Comparison of ENCODE assay signal across 19 mouse cellular contexts in the genomic region with DNA sequence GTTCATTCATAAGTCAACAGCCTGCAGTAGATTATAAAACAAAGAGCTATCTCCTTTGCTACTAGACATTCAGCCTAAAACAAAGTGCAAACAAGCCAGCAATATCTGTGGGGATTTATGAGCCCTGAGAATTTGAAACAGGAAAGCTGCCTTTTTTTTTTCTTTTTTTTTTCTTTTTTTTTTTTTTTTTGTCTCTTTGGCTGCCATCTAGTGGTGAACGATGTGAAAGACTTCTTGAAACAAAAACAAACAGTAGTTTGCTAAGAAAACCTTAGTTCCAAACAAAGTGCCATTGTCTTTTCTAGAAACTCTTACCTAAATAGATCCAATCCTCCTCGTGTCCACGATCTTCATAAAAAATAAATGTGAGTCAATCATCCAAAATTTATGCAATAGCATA.
DNase-seq lines count a peak whose midpoint lies in the region; ATAC-seq and TF ChIP-seq lines count a peak whose summit lies in the region.
"Had no signal": no experiment of that assay in that cellular context is flagged by ENCODE, and none has a peak within 500 bp of the region (broad histone marks: within the 10 kb centered on the region; RNA-seq: fewer than 3 reads in every experiment).

No protein-coding gene starts in this region.

- peak; percentile 26 for DNase-seq in embryonic facial prominence, embryonic 11.5 days (ENCODE audit: low spot score)
- no peak for DNase-seq in embryonic facial prominence, embryonic 10.5 days (ENCODE audit: low spot score)
- peak; percentile 74 for DNase-seq in kidney, postnatal 0 days (ENCODE audit: low spot score)
- DNase-seq in 416B (ENCODE audit: low read depth) (peak; percentile 32), Patski (ENCODE audit: low read depth, low spot score) (no peak)
- no peak for DNase-seq in frontal cortex, postnatal 14 days (ENCODE audit: low spot score in 2 of 2)
- DNase-seq in urinary bladder, postnatal 36 days (ENCODE audit: low spot score in 2 of 2): no peak
- DNase-seq: adrenal gland, adult 2 months; gastrocnemius, postnatal 36 days; kidney, postnatal 10 days; layer of hippocampus, postnatal 36 days; lung, adult 2 months; right cerebral cortex, postnatal 14 days had no signal

- no peaks in the 10 kb centered on the region for H3K9me3 ChIP-seq in embryonic facial prominence, embryonic 11.5 days (replicated peaks; ENCODE audit: control insufficient read depth, low read length)
- no peaks in the 10 kb centered on the region for H3K9me3 ChIP-seq in embryonic facial prominence, embryonic 10.5 days
- no peaks in the 10 kb centered on the region for H3K9me3 ChIP-seq in kidney, postnatal 0 days (replicated peaks; ENCODE audit: low read length)
- no peaks in the 10 kb centered on the region for H3K9me3 ChIP-seq in kidney, embryonic 14.5 days (ENCODE audit: control insufficient read depth, low read length)
- H3K9me3 ChIP-seq: embryonic facial prominence, embryonic 15.5 days; forebrain, embryonic 13.5 days; megakaryocyte, embryonic 14.5 days had no signal

- CTCF ChIA-PET in Patski (lab: Charles Lee): interaction anchor here (0.9 to 1.8 kb wide), 6 partner anchors 10 to 198 kb away, joined by 3 to 11 read pairs (median 4); no protein-coding TSS in a partner anchor

- no peaks in the 10 kb centered on the region for H3K4me1 ChIP-seq in embryonic facial prominence, embryonic 11.5 days (ENCODE audit: control insufficient read depth, insufficient read depth, low read length)
- H3K4me1 ChIP-seq in embryonic facial prominence, embryonic 10.5 days: no peaks in the 10 kb centered on the region
- H3K4me1 ChIP-seq in kidney, postnatal 0 days (replicated peaks; ENCODE audit: insufficient read depth, low read length): no peaks in the 10 kb centered on the region
- H3K4me1 ChIP-seq in kidney, embryonic 14.5 days (ENCODE audit: control insufficient read depth, insufficient read depth, low read length): no peaks in the 10 kb centered on the region
- H3K4me1 ChIP-seq: embryonic facial prominence, embryonic 15.5 days; forebrain, embryonic 13.5 days; megakaryocyte, embryonic 14.5 days had no signal

- no peak overlapping the region for H3K4me3 ChIP-seq in embryonic facial prominence, embryonic 11.5 days (ENCODE audit: low read depth, low read length)
- H3K4me3 ChIP-seq in embryonic facial prominence, embryonic 10.5 days: no peak overlapping the region
- H3K4me3 ChIP-seq in kidney, postnatal 0 days (replicated peaks; ENCODE audit: low read depth, low read length): no peak overlapping the region
- no peak overlapping the region for H3K4me3 ChIP-seq in kidney, embryonic 14.5 days (ENCODE audit: low read length)
- H3K4me3 ChIP-seq: embryonic facial prominence, embryonic 15.5 days; forebrain, embryonic 13.5 days; megakaryocyte, embryonic 14.5 days; myocyte had no signal

- 13% methylated on average over 3 of the region's 3 CpGs for WGBS in embryonic facial prominence, embryonic 11.5 days
- WGBS in embryonic facial prominence, embryonic 10.5 days: 16% methylated on average over 3 of the region's 3 CpGs
- WGBS in kidney, postnatal 0 days: 10% methylated on average over 3 of the region's 3 CpGs
- WGBS in kidney, embryonic 14.5 days: 10% methylated on average over 3 of the region's 3 CpGs

- H3K4me2 ChIP-seq in embryonic facial prominence, embryonic 11.5 days (ENCODE audit: low read depth, low read length): no peak overlapping the region
- H3K4me2 ChIP-seq in kidney, postnatal 0 days (ENCODE audit: low read length): no peak overlapping the region
- no peak overlapping the region for H3K4me2 ChIP-seq in kidney, embryonic 14.5 days (replicated peaks; ENCODE audit: low read depth, low read length)
- H3K4me2 ChIP-seq: embryonic facial prominence, embryonic 15.5 days; forebrain, embryonic 13.5 days had no signal

- H3K36me3 ChIP-seq in embryonic facial prominence, embryonic 11.5 days (replicated peaks; ENCODE audit: control insufficient read depth, insufficient read depth, low read depth, low read length): no peaks in the 10 kb centered on the region
- H3K36me3 ChIP-seq in embryonic facial prominence, embryonic 10.5 days (replicated peaks): no peaks in the 10 kb centered on the region
- H3K36me3 ChIP-seq in kidney, postnatal 0 days (ENCODE audit: insufficient read depth, low read length): no peaks in the 10 kb centered on the region
- no peaks in the 10 kb centered on the region for H3K36me3 ChIP-seq in kidney, embryonic 14.5 days (ENCODE audit: control insufficient read depth, insufficient read depth, low read length)
- H3K36me3 ChIP-seq: embryonic facial prominence, embryonic 15.5 days had no signal

- no peaks in the 10 kb centered on the region for H3K27me3 ChIP-seq in embryonic facial prominence, embryonic 11.5 days (ENCODE audit: control insufficient read depth, insufficient read depth, low read length)
- H3K27me3 ChIP-seq in embryonic facial prominence, embryonic 10.5 days (replicated peaks; ENCODE audit: low read depth, poor library complexity, severe bottlenecking): no peaks in the 10 kb centered on the region
- H3K27me3 ChIP-seq in kidney, postnatal 0 days (ENCODE audit: insufficient read depth, low read length): no peaks in the 10 kb centered on the region
- no peaks in the 10 kb centered on the region for H3K27me3 ChIP-seq in kidney, embryonic 14.5 days (ENCODE audit: control insufficient read depth, insufficient read depth, low read length)
- H3K27me3 ChIP-seq in Patski: peaks cover 2% of the 10 kb centered on the region
- H3K27me3 ChIP-seq: embryonic facial prominence, embryonic 15.5 days; forebrain, embryonic 13.5 days; megakaryocyte, embryonic 14.5 days had no signal

- TF ChIP-seq CTCF in kidney, postnatal 0 days (IDR thresholded peaks at IDR 0.05; ENCODE audit: low read depth): peak; percentile 65
- TF ChIP-seq CTCF in Patski (IDR thresholded peaks at IDR 0.05): peak; percentile 22

- ATAC-seq in embryonic facial prominence, embryonic 11.5 days (replicated peaks; ENCODE audit: insufficient number of reproducible peaks, low FRiP score, low TSS enrichment, low read depth): no peak
- ATAC-seq in kidney, postnatal 0 days (replicated peaks; ENCODE audit: low FRiP score, low read depth): no peak
- ATAC-seq in kidney, embryonic 14.5 days (ENCODE audit: low FRiP score, low TSS enrichment): no peak
- no peak for ATAC-seq in Patski
- ATAC-seq: forebrain, embryonic 13.5 days; inflammation-experienced regulatory T-cells, adult 6 months had no signal

- POLR2A ChIA-PET in Patski (lab: Charles Lee): no interaction called here

- H3K27ac ChIP-seq in embryonic facial prominence, embryonic 11.5 days (replicated peaks; ENCODE audit: low read depth, low read length): no peak overlapping the region
- no peak overlapping the region for H3K27ac ChIP-seq in embryonic facial prominence, embryonic 10.5 days (replicated peaks)
- H3K27ac ChIP-seq in kidney, postnatal 0 days: no peak overlapping the region
- no peak overlapping the region for H3K27ac ChIP-seq in kidney, embryonic 14.5 days (ENCODE audit: low read depth, low read length)
- H3K27ac ChIP-seq: embryonic facial prominence, embryonic 15.5 days; forebrain, embryonic 13.5 days had no signal

- H3K9ac ChIP-seq in embryonic facial prominence, embryonic 11.5 days (replicated peaks; ENCODE audit: low read length): no peak overlapping the region
- no peak overlapping the region for H3K9ac ChIP-seq in kidney, postnatal 0 days (ENCODE audit: low read depth, low read length)
- H3K9ac ChIP-seq in kidney, embryonic 14.5 days (ENCODE audit: low read depth, low read length): no peak overlapping the region
- H3K9ac ChIP-seq: embryonic facial prominence, embryonic 15.5 days; forebrain, embryonic 13.5 days had no signal

- in situ Hi-C loops in Patski (cut with MboI; ENCODE audit: low pct_unique_long_range_greater_than_20kb): loop anchor here (25.0 kb wide), 1 partner anchor 1542 kb away; no protein-coding TSS in a partner anchor

Comparison
In these comparisons a context has a peak if more than half of its experiments do, and no peak if none do; other contexts are left out.
1. DNase-seq: peak in embryonic facial prominence, embryonic 11.5 days (single experiment), kidney, postnatal 0 days (single experiment) and 416B (single experiment); none in embryonic facial prominence, embryonic 10.5 days (single experiment), Patski (single experiment), frontal cortex, postnatal 14 days (0 of 2) and urinary bladder, postnatal 36 days (0 of 2).